Mouse (Mus musculus): Measurements from ENCODE around the gene Pbp2. TPM values are rescaled to one million over a fixed set of nuclear protein-coding genes. Genes with fewer than 3 reads are reported as not detected.
A peak's percentile ranks its signal among the peaks of the same experiment; 100 is the strongest.

Pbp2 gene
- not detected in 2 replicates for polyA plus RNA-seq (2015; fragmentation: Nextera tagmentation; extraction: Ambion mirVana)

- H3K27ac ChIP-seq (ENCODE audit: low read length), result no peak within 1 kb of the TSS
- H3K36me3 ChIP-seq (ENCODE audit: control insufficient read depth, insufficient read depth), result no peaks in the 10 kb centered on the region
- H3K27me3 ChIP-seq (ENCODE audit: control insufficient read depth, insufficient read depth, low read length), result no peaks in the 10 kb centered on the region
- H3K9me3 ChIP-seq (replicated peaks; ENCODE audit: control insufficient read depth, low read length), result no peaks in the 10 kb centered on the region; the same call in 1 of the 2 replicates
- no peak within 1 kb of the TSS for H3K4me3 ChIP-seq (ENCODE audit: low read length)
- H3K9ac ChIP-seq (ENCODE audit: low read length), result no peak within 1 kb of the TSS
- H3K4me1 ChIP-seq (ENCODE audit: control insufficient read depth, insufficient read depth, low read length), result no peaks in the 10 kb centered on the region
- 98% methylated on average over 9 of the region's 9 CpGs for WGBS
- no peak for ATAC-seq (replicated peaks; ENCODE audit: extremely low read depth, insufficient read depth, low FRiP score)
- H3K4me2 ChIP-seq (ENCODE audit: low read depth, low read length), result no peak within 1 kb of the TSS
These were observed at the start of gene Pbp2 for GRCm38 (mm10) chr6:135310305-135310704. Gene Pbp2 (minus strand): TSS chr6:135310405.

DNA sequence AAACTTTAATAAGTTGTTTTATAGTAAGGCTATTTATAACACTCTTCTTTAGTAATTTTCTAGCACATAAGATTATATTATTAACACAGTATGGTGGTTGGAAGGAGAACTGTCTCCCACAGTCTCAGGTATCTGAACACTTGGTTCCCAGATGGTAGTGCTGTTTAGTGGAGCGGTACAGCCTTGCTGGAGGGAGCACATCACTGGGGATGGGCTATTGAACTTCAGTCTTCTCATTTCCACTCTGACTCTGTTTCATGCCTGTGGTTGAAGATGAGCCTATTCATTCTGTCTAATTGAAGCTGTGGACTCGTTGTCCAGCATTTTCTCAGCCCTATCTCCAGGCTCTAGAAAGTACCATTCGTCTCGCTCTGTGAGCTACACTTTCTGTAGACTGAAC is 44.7 kb upstream of the Pbp2 start:
- Histone ChIP-seq H3K27ac (ENCODE audit: low read length) (no peak overlapping the region), H3K4me3 (ENCODE audit: low read length) (no peak overlapping the region), H3K4me2 (ENCODE audit: low read depth, low read length) (no peak overlapping the region), H3K36me3 (ENCODE audit: control insufficient read depth, insufficient read depth) (no peaks in the 10 kb centered on the region), H3K9ac (ENCODE audit: low read length) (no peak overlapping the region), H3K27me3 (ENCODE audit: control insufficient read depth, insufficient read depth, low read length) (no peaks in the 10 kb centered on the region), H3K4me1 (ENCODE audit: control insufficient read depth, insufficient read depth, low read length) (peaks cover 4% of the 10 kb centered on the region), H3K9me3 (replicated peaks; ENCODE audit: control insufficient read depth, low read length) (no peaks in the 10 kb centered on the region)
- no peak for ATAC-seq (replicated peaks; ENCODE audit: extremely low read depth, insufficient read depth, low FRiP score)
- WGBS, result 90% methylated on average over 4 of the region's 4 CpGs

GRCm38 (mm10) chr6:135352537-135352936 is 42.3 kb upstream of the Pbp2 start:
- no peaks in the 10 kb centered on the region for H3K27me3 ChIP-seq (ENCODE audit: control insufficient read depth, insufficient read depth, low read length)
- H3K36me3 ChIP-seq (ENCODE audit: control insufficient read depth, insufficient read depth), result no peaks in the 10 kb centered on the region
- no peaks in the 10 kb centered on the region for H3K9me3 ChIP-seq (replicated peaks; ENCODE audit: control insufficient read depth, low read length)
- H3K27ac ChIP-seq (ENCODE audit: low read length), result no peak overlapping the region
- no peak overlapping the region for H3K4me2 ChIP-seq (ENCODE audit: low read depth, low read length)
- no peak overlapping the region for H3K9ac ChIP-seq (ENCODE audit: low read length)
- 74% methylated on average over 4 of the region's 4 CpGs for WGBS
- ATAC-seq (replicated peaks; ENCODE audit: extremely low read depth, insufficient read depth, low FRiP score), result no peak
- H3K4me1 ChIP-seq (ENCODE audit: control insufficient read depth, insufficient read depth, low read length), result peaks cover 4% of the 10 kb centered on the region
- H3K4me3 ChIP-seq (ENCODE audit: low read length), result no peak overlapping the region

DNA sequence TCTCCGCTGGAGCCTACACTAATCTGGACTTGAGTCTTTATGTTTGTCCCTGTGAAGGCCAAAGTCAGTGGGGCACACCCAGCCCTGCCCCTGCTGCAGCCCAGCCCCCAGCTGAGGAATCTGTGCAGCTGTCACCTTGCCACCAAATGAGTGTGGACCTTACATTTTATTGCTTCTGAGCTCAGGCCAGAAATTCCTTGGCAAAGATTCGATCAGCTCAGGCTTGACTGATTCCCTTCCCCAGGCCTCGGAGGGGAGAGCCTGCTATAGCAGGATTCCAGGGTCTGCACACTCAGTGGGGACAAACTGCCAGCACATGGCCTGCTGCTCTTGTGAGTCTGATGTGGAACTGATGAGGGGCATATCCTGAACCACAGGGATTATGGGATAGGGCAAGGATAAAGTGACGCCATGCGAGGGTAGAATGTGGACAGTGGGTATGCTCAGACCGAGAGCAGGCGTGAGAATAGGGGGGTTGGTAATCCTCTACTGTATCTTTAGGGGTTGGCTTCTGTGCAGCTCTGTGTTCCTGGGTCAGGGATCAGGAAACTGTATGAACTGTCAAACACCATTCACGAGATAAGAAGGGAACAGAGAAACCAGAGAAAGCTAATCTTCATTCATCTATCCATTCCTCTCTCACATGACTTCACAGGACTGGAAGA is 41.6 kb upstream of the Pbp2 start:
- H3K9ac ChIP-seq (ENCODE audit: low read length), result no peak overlapping the region
- peaks cover 4% of the 10 kb centered on the region for H3K4me1 ChIP-seq (ENCODE audit: control insufficient read depth, insufficient read depth, low read length)
- H3K4me2 ChIP-seq (ENCODE audit: low read depth, low read length), result no peak overlapping the region
- WGBS, result 52% methylated on average over 8 of the region's 8 CpGs
- H3K4me3 ChIP-seq (ENCODE audit: low read length), result no peak overlapping the region
- peak; percentile 32; the same call in 1 of the 2 replicates for ATAC-seq (replicated peaks; ENCODE audit: extremely low read depth, insufficient read depth, low FRiP score)
- H3K27me3 ChIP-seq (ENCODE audit: control insufficient read depth, insufficient read depth, low read length), result no peaks in the 10 kb centered on the region
- H3K9me3 ChIP-seq (replicated peaks; ENCODE audit: control insufficient read depth, low read length), result no peaks in the 10 kb centered on the region
- peak overlapping the region; percentile 0; the same call in 1 of the 2 replicates for H3K27ac ChIP-seq (ENCODE audit: low read length)
- no peaks in the 10 kb centered on the region for H3K36me3 ChIP-seq (ENCODE audit: control insufficient read depth, insufficient read depth)

DNA sequence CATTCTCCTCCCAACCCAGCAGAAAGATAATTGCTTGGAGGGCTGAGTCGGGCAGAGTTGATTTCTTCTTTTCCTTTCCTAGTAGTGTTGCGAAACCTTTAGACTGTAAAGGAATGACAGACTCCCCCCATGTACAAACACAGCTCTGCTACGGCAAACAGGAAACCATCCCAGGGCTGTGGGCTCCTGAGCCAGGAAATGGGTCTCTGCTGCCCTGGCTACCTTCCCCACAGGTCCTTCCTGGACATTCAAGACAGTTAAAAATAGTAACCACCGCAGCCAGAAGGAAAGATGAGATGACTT is 30.8 kb upstream of the Pbp2 start:
- WGBS, result 35% methylated on average over 4 of the region's 4 CpGs
- ATAC-seq (replicated peaks; ENCODE audit: extremely low read depth, insufficient read depth, low FRiP score), result peak; percentile 52; the same call in 1 of the 2 replicates
- H3K9ac ChIP-seq (ENCODE audit: low read length), result no peak overlapping the region

DNA sequence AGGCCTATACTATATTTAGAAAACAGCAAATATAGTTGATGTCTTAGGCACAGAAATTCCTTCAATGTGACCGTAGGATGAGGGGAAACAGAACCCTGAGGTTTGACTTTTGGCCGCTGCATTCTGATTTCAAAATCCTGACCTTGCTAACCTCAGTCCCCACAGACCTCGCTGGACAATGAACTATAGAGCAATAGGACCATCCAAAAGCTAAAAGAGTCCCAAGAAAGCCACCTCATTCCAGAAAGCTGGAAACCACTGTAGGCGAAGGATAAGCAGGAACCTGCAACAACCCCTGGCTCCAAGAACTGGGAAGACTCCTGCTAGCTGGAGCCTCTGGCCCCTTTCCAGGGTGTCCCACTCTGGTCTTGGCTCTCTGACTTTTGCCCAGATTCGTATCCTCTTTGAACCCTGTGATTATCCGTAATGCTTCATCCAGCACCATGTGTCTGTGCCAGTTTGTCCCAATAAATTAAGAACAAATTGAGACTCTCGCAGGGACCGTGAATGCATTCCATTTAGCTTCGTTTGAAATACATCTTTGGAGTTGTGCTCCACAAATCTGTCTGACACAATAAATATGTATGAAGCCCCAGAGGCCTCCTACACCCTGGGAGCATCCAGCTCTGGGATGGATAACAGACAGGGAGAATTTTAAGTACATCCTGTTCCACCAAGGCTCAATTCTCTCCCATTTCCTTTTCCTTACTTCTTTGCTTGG is 30.3 kb upstream of the Pbp2 start:
- peak overlapping the region; percentile 5 for H3K27ac ChIP-seq (ENCODE audit: low read length)
- no peaks in the 10 kb centered on the region for H3K9me3 ChIP-seq (replicated peaks; ENCODE audit: control insufficient read depth, low read length)
- ATAC-seq (replicated peaks; ENCODE audit: extremely low read depth, insufficient read depth, low FRiP score), result no peak
- H3K4me1 ChIP-seq (ENCODE audit: control insufficient read depth, insufficient read depth, low read length), result no peaks in the 10 kb centered on the region
- no peaks in the 10 kb centered on the region for H3K36me3 ChIP-seq (ENCODE audit: control insufficient read depth, insufficient read depth)
- no peak overlapping the region for H3K4me3 ChIP-seq (ENCODE audit: low read length)
- H3K27me3 ChIP-seq (ENCODE audit: control insufficient read depth, insufficient read depth, low read length), result no peaks in the 10 kb centered on the region
- H3K4me2 ChIP-seq (ENCODE audit: low read depth, low read length), result no peak overlapping the region
- 59% methylated on average over 9 of the region's 9 CpGs for WGBS
- H3K9ac ChIP-seq (ENCODE audit: low read length), result no peak overlapping the region

More for the DNA sequence above, 30.8 kb upstream of the Pbp2 start:
- Histone ChIP-seq H3K27ac (ENCODE audit: low read length) (peak overlapping the region; percentile 5), H3K36me3 (ENCODE audit: control insufficient read depth, insufficient read depth) (no peaks in the 10 kb centered on the region), H3K27me3 (ENCODE audit: control insufficient read depth, insufficient read depth, low read length) (no peaks in the 10 kb centered on the region), H3K9me3 (replicated peaks; ENCODE audit: control insufficient read depth, low read length) (no peaks in the 10 kb centered on the region), H3K4me2 (ENCODE audit: low read depth, low read length) (no peak overlapping the region), H3K4me1 (ENCODE audit: control insufficient read depth, insufficient read depth, low read length) (no peaks in the 10 kb centered on the region), H3K4me3 (ENCODE audit: low read length) (no peak overlapping the region)

GRCm38 (mm10) chr6:135336376-135336775 is 26.2 kb upstream of the Pbp2 start:
- H3K4me2 ChIP-seq (ENCODE audit: low read depth, low read length), result no peak overlapping the region
- H3K9me3 ChIP-seq (replicated peaks; ENCODE audit: control insufficient read depth, low read length), result no peaks in the 10 kb centered on the region
- no peaks in the 10 kb centered on the region for H3K36me3 ChIP-seq (ENCODE audit: control insufficient read depth, insufficient read depth)
- H3K27ac ChIP-seq (ENCODE audit: low read length), result no peak overlapping the region
- H3K4me3 ChIP-seq (ENCODE audit: low read length), result no peak overlapping the region
- no peak overlapping the region for H3K9ac ChIP-seq (ENCODE audit: low read length)
- WGBS, result 84% methylated on average over 8 of the region's 8 CpGs
- H3K27me3 ChIP-seq (ENCODE audit: control insufficient read depth, insufficient read depth, low read length), result no peaks in the 10 kb centered on the region
- H3K4me1 ChIP-seq (ENCODE audit: control insufficient read depth, insufficient read depth, low read length), result peaks cover 7% of the 10 kb centered on the region; the same call in 1 of the 2 replicates
- no peak for ATAC-seq (replicated peaks; ENCODE audit: extremely low read depth, insufficient read depth, low FRiP score)

DNA sequence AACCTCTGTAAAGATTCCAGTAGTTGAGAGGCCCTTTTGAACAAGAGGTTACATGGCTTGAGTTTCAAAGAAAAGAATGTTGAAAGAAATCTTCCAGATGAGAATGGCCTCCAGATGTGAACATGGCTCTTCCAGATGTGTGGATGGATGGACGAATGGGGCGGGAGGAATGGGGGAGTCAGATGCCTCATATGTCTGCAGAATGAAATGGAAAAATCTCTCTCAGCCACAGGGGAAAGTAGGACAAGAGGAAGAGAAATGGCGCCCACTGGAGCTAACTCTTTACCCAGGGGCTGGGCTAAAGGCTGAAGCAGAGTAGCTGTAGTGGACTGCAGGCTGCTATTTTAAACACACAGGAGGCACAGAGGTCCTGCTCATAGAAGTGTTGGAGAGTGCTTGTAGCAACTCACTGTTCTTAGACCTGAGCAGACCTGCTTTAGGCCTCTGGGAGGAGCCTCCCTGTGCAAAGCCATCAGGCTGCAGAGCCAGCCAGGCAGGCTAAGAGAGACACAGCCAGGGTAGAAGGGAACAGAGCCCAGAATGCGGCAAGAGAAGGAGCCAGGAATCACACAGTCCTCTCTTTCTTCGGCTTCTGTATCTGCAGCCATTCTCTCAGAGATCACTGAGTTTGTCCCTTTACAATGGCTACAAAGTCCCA is 23.9 kb upstream of the Pbp2 start:
- Histone ChIP-seq H3K9ac (ENCODE audit: low read length) (no peak overlapping the region), H3K27ac (ENCODE audit: low read length) (peak overlapping the region; percentile 61), H3K4me1 (ENCODE audit: control insufficient read depth, insufficient read depth, low read length) (peaks cover 7% of the 10 kb centered on the region; the same call in 1 of the 2 replicates), H3K4me2 (ENCODE audit: low read depth, low read length) (no peak overlapping the region), H3K9me3 (replicated peaks; ENCODE audit: control insufficient read depth, low read length) (no peaks in the 10 kb centered on the region), H3K4me3 (ENCODE audit: low read length) (no peak overlapping the region), H3K36me3 (ENCODE audit: control insufficient read depth, insufficient read depth) (no peaks in the 10 kb centered on the region), H3K27me3 (ENCODE audit: control insufficient read depth, insufficient read depth, low read length) (no peaks in the 10 kb centered on the region)
- 60% methylated on average over 5 of the region's 5 CpGs for WGBS
- ATAC-seq (replicated peaks; ENCODE audit: extremely low read depth, insufficient read depth, low FRiP score), result peak; percentile 49

GRCm38 (mm10) chr6:135332737-135333281 is 22.6 kb upstream of the Pbp2 start:
- no peak for ATAC-seq (replicated peaks; ENCODE audit: extremely low read depth, insufficient read depth, low FRiP score)
- Histone ChIP-seq H3K27me3 (ENCODE audit: control insufficient read depth, insufficient read depth, low read length) (no peaks in the 10 kb centered on the region), H3K4me2 (ENCODE audit: low read depth, low read length) (no peak overlapping the region), H3K36me3 (ENCODE audit: control insufficient read depth, insufficient read depth) (no peaks in the 10 kb centered on the region), H3K9me3 (replicated peaks; ENCODE audit: control insufficient read depth, low read length) (no peaks in the 10 kb centered on the region), H3K4me1 (ENCODE audit: control insufficient read depth, insufficient read depth, low read length) (peaks cover 7% of the 10 kb centered on the region; the same call in 1 of the 2 replicates), H3K4me3 (ENCODE audit: low read length) (no peak overlapping the region), H3K9ac (ENCODE audit: low read length) (no peak overlapping the region), H3K27ac (ENCODE audit: low read length) (no peak overlapping the region; the same call in 1 of the 2 replicates)
- WGBS, result 34% methylated on average over 10 of the region's 10 CpGs
